Mouse (Mus musculus) monocyte, adult 2 months (primary cell): Measurements from ENCODE around the gene Nucks1.
"Not testable (repeated sequence)": the region's sequence is repeated elsewhere in the genome, so short reads cannot be mapped to it uniquely, and the experiment has no call there.

Source experiments
- DNase-seq, 2 experiments: peaks; one replicate each; pipeline ENCODE4 v3.0.0; 2022; ENCODE audit warnings: low spot score in 2 of 2, low read depth in 1 of 2

Nucks1 gene

GRCm38 (mm10) chr1:131910001-131910648, at the start of gene Nucks1:
TSS of gene Nucks1 (plus strand) at chr1:131910534.
- DNase-seq = peak; percentile 99

GRCm38 (mm10) chr1:131861811-131862210, 48.5 kb upstream of the Nucks1 start:
- no peak for DNase-seq

GRCm38 (mm10) chr1:131865596-131865995, 44.7 kb upstream of the Nucks1 start:
- DNase-seq = no peak

GRCm38 (mm10) chr1:131866304-131866999, 43.9 kb upstream of the Nucks1 start:
- no peak for DNase-seq

GRCm38 (mm10) chr1:131867093-131867945, 43.0 kb upstream of the Nucks1 start, which contains the start of gene Rab29:
TSS of gene Rab29 (plus strand) at chr1:131867224.
- DNase-seq = peak; percentile 82 to 88

GRCm38 (mm10) chr1:131867946-131868290, 42.4 kb upstream of the Nucks1 start:
- DNase-seq = peak in 1 of 2 experiments; percentile 9

- DNase-seq = no peak
These were observed 40.8 kb upstream of the Nucks1 start for GRCm38 (mm10) chr1:131869561-131869960.

GRCm38 (mm10) chr1:131872856-131873255, 37.5 kb upstream of the Nucks1 start:
- no peak for DNase-seq

GRCm38 (mm10) chr1:131879816-131880215, 30.5 kb upstream of the Nucks1 start:
- DNase-seq = no peak

GRCm38 (mm10) chr1:131882787-131883186, 27.5 kb upstream of the Nucks1 start:
- DNase-seq = peak in 1 of 2 experiments; percentile 19

- no peak for DNase-seq
These were observed 24.2 kb upstream of the Nucks1 start for GRCm38 (mm10) chr1:131886173-131886572.

- DNase-seq = no peak
These were observed 23.7 kb upstream of the Nucks1 start for GRCm38 (mm10) chr1:131886641-131887040.

- DNase-seq = no peak
These were observed 20.2 kb upstream of the Nucks1 start for GRCm38 (mm10) chr1:131890043-131890658.

GRCm38 (mm10) chr1:131891436-131891835, 18.9 kb upstream of the Nucks1 start:
- DNase-seq = no peak

- DNase-seq = no peak
These were observed 7.7 kb upstream of the Nucks1 start for GRCm38 (mm10) chr1:131902679-131903078.

GRCm38 (mm10) chr1:131903251-131903650, 7.1 kb upstream of the Nucks1 start:
- no peak for DNase-seq

- no peak for DNase-seq
These were observed 4.8 kb upstream of the Nucks1 start for GRCm38 (mm10) chr1:131905497-131905896.

GRCm38 (mm10) chr1:131908456-131908855, 1.9 kb upstream of the Nucks1 start:
- DNase-seq = no peak

- DNase-seq = not testable (repeated sequence)
These were observed 1.1 kb upstream of the Nucks1 start for GRCm38 (mm10) chr1:131909236-131909635.

GRCm38 (mm10) chr1:131910674-131911558, 582 bp downstream of the Nucks1 start:
- DNase-seq = peak; percentile 42 to 74
